Mouse (Mus musculus) limb, embryonic 12.5 days (tissue): ENCODE measurements around the gene Echs1. TPM values are rescaled to one million over a fixed set of nuclear protein-coding genes. Genes with fewer than 3 reads are reported as not detected.
"Not testable (repeated sequence)": the region's sequence is repeated elsewhere in the genome, so short reads cannot be mapped to it uniquely, and the experiment has no call there.

Experiments used
- ATAC-seq: fragments of 200-750 bp; cut with Nextera tagmentation; 2 replicates; pipeline ENCODE4 v1.8.0; 2017; ENCODE audit warnings: low read depth, moderate TSS enrichment; ENCODE audit not compliant: insufficient number of reproducible peaks, insufficient read depth, low FRiP score, low TSS enrichment
- H3K27ac ChIP-seq: fragments of 300-500 bp; sonication (generic); 2 replicates; pipeline ENCODE4 v1.5.1; 2016; ENCODE audit warnings: mild to moderate bottlenecking, moderate library complexity
- H3K27me3 ChIP-seq: fragments of 300-500 bp; sonication (generic); 2 replicates; pipeline ENCODE4 v1.6.1; 2016; ENCODE audit warnings: mild to moderate bottlenecking, moderate library complexity
- H3K36me3 ChIP-seq: fragments of 300-500 bp; sonication (generic); 2 replicates; pipeline ENCODE4 v1.6.1; 2016; ENCODE audit warnings: mild to moderate bottlenecking, moderate library complexity
- H3K4me1 ChIP-seq: fragments of 300-500 bp; sonication (generic); replicated peaks from 2 replicates; pipeline ENCODE4 v1.6.1; 2016
- H3K4me2 ChIP-seq: fragments of 300-500 bp; sonication (generic); 2 replicates; pipeline ENCODE4 v1.6.1; 2016; ENCODE audit warnings: mild to moderate bottlenecking, moderate library complexity
- H3K4me3 ChIP-seq: fragments of 300-500 bp; sonication (generic); replicated peaks from 2 replicates; pipeline ENCODE4 v1.5.1; 2016; ENCODE audit warnings: mild to moderate bottlenecking
- H3K9ac ChIP-seq: fragments of 300-500 bp; sonication (generic); replicated peaks from 2 replicates; pipeline ENCODE4 v1.6.1; 2016; ENCODE audit warnings: mild to moderate bottlenecking, moderate library complexity
- H3K9me3 ChIP-seq: fragments of 300-500 bp; sonication (generic); 2 replicates; pipeline ENCODE4 v1.6.1; 2016; ENCODE audit warnings: mild to moderate bottlenecking, moderate library complexity
- WGBS: fragments of 180-500 bp; shearing (Covaris S2); methylation state at CpG from one replicate; pipeline ENCODE4 v1.1.7; 2016; 5-methylcytosine and 5-hydroxymethylcytosine counted together
- polyA plus RNA-seq: library from polyadenylated mRNA; unstranded; fragments of >200 nt; fragmentation: Nextera tagmentation; extraction: Ambion mirVana; gene quantifications from 2 replicates; pipeline ENCODE4 v1.2.1, GENCODE M21; 2016

Echs1 gene
- polyA plus RNA-seq, 1 experiment from 2014 or later: 175 TPM

- WGBS: 87% methylated on average over 5 of the region's 5 CpGs
- Histone ChIP-seq H3K9ac (no peak overlapping the region), H3K4me1 (peaks cover 5% of the 10 kb centered on the region; the same call in 1 of the 2 replicates), H3K4me2 (no peak overlapping the region), H3K36me3 (peaks cover 34% of the 10 kb centered on the region), H3K27me3 (no peaks in the 10 kb centered on the region), H3K27ac (no peak overlapping the region), H3K9me3 (no peaks in the 10 kb centered on the region), H3K4me3 (no peak overlapping the region)
- ATAC-seq: no peak
Observed at GRCm38 (mm10) chr7:140135106-140135770, 19.0 kb upstream of the Echs1 start.

GRCm38 (mm10) chr7:140134033-140134432 lies 17.8 kb upstream of the Echs1 start:
- H3K9me3 ChIP-seq, H3K27ac ChIP-seq, H3K27me3 ChIP-seq, H3K4me2 ChIP-seq, ATAC-seq, H3K4me1 ChIP-seq, H3K9ac ChIP-seq, H3K4me3 ChIP-seq: not testable (repeated sequence)
- H3K36me3 ChIP-seq: peaks cover 46% of the 10 kb centered on the region
- WGBS: 89% methylated on average over 7 of the region's 7 CpGs

- not testable (repeated sequence) for ATAC-seq, H3K4me3 ChIP-seq, H3K4me2 ChIP-seq, H3K9ac ChIP-seq, H3K27ac ChIP-seq, H3K9me3 ChIP-seq, H3K27me3 ChIP-seq, H3K4me1 ChIP-seq
- peaks cover 47% of the 10 kb centered on the region for H3K36me3 ChIP-seq
- WGBS: 94% methylated on average over 7 of the region's 7 CpGs
Observed at GRCm38 (mm10) chr7:140132184-140132583, 15.9 kb upstream of the Echs1 start.

GRCm38 (mm10) chr7:140127911-140128310 lies 11.6 kb upstream of the Echs1 start:
- Histone ChIP-seq H3K4me1 (peaks cover 9% of the 10 kb centered on the region; the same call in 1 of the 2 replicates), H3K4me2 (no peak overlapping the region), H3K4me3 (no peak overlapping the region), H3K36me3 (peaks cover 30% of the 10 kb centered on the region), H3K27ac (no peak overlapping the region), H3K9ac (no peak overlapping the region), H3K27me3 (no peaks in the 10 kb centered on the region), H3K9me3 (no peaks in the 10 kb centered on the region)
- WGBS: 88% methylated on average over 2 of the region's 2 CpGs
- no peak for ATAC-seq

- 90% methylated on average over 3 of the region's 3 CpGs for WGBS
- H3K4me1 ChIP-seq: peaks cover 9% of the 10 kb centered on the region; the same call in 1 of the 2 replicates
- H3K36me3 ChIP-seq: peaks cover 26% of the 10 kb centered on the region
- no peak overlapping the region for H3K9ac ChIP-seq
- no peaks in the 10 kb centered on the region for H3K27me3 ChIP-seq
- peak overlapping the region; percentile 17; the same call in 1 of the 2 replicates for H3K4me2 ChIP-seq
- H3K4me3 ChIP-seq: no peak overlapping the region
- H3K27ac ChIP-seq: no peak overlapping the region
- H3K9me3 ChIP-seq: no peaks in the 10 kb centered on the region
- no peak for ATAC-seq
Observed at GRCm38 (mm10) chr7:140126934-140127333, 10.7 kb upstream of the Echs1 start.

- Histone ChIP-seq H3K27ac (peak overlapping the region; percentile 75; the same call in 1 of the 2 replicates), H3K9me3 (no peaks in the 10 kb centered on the region), H3K4me3 (peak overlapping the region; percentile 79), H3K9ac (peak overlapping the region; percentile 81), H3K4me1 (peaks cover 9% of the 10 kb centered on the region; the same call in 1 of the 2 replicates), H3K36me3 (peaks cover 20% of the 10 kb centered on the region), H3K4me2 (peak overlapping the region; percentile 81), H3K27me3 (no peaks in the 10 kb centered on the region)
- no peak; the same call in 1 of the 2 replicates for ATAC-seq
- WGBS: 4% methylated on average over 5 of the region's 5 CpGs
Observed at GRCm38 (mm10) chr7:140126022-140126350, 9.7 kb upstream of the Echs1 start.

DNA sequence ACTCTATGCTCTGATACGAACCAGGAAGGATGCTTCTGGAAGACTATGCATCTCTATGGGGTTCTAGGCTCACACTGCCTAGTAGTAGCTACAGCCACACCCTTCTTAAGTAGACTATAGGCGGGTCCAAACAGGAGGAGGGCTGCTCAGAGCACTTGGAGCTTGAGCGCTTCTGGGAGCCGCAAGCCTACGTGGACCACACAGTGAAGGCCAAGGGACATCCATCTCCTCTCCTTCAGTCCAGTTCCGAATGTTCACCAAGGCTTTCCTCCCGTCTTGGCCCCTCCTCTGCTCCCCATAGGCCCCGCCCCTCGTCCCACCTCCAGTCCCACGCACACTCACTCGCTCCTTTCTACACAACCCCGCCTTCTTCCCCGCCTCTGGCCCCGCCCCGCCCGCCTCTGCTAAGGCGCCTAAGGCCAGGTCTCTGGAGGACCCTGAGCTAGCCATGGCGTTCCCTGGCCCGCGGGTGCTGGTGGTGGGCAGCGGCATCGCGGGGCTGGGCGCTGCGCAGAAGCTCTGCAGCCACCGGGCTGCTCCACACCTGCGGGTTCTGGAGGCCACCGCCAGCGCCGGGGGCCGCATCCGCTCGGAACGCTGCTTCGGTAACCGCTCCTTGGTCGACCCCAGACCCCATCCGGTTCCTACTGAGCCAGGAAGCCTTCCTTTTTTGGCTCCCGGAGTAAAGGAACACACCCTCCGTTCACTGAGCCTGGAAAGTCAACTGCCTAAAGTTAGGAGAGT lies 9.2 kb upstream of the Echs1 start:
- peak; percentile 95 for ATAC-seq
- peaks cover 9% of the 10 kb centered on the region; the same call in 1 of the 2 replicates for H3K4me1 ChIP-seq
- peak overlapping the region; percentile 75 for H3K27ac ChIP-seq
- peak overlapping the region; percentile 81 for H3K9ac ChIP-seq
- WGBS: 1% methylated on average over 40 of the region's 40 CpGs
- peak overlapping the region; percentile 79 for H3K4me3 ChIP-seq
- peak overlapping the region; percentile 81 for H3K4me2 ChIP-seq
- H3K27me3 ChIP-seq: no peaks in the 10 kb centered on the region
- H3K36me3 ChIP-seq: peaks cover 14% of the 10 kb centered on the region
- H3K9me3 ChIP-seq: no peaks in the 10 kb centered on the region

DNA sequence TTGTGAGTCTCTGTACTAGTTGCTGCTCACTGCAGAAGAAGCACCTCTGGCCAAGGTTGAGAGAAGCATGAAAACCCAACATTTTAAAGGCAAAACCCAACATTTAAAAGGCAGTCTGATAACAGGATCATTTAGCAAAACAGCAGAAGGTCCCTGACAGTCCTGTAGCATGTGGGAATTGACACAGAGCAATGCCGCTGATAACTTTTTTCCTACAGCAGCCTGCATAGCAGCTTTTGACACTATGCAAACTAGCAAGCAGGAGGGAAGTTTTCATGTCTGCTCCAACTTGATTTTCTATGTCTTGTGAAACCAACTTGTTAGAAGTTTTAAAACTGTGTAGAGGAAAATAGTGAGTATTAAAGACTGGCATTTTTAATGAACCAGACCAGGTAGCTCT lies 8.1 kb upstream of the Echs1 start:
- no peak for ATAC-seq
- H3K27ac ChIP-seq: no peak overlapping the region
- no peak overlapping the region for H3K4me2 ChIP-seq
- no peaks in the 10 kb centered on the region for H3K27me3 ChIP-seq
- no peak overlapping the region for H3K4me3 ChIP-seq
- no peak overlapping the region for H3K9ac ChIP-seq
- WGBS: 98% methylated on average over 1 of the region's 1 CpGs
- H3K36me3 ChIP-seq: peaks cover 4% of the 10 kb centered on the region; the same call in 1 of the 2 replicates
- H3K4me1 ChIP-seq: peaks cover 9% of the 10 kb centered on the region; the same call in 1 of the 2 replicates
- no peaks in the 10 kb centered on the region for H3K9me3 ChIP-seq

GRCm38 (mm10) chr7:140122765-140123164 lies 6.5 kb upstream of the Echs1 start:
- Histone ChIP-seq H3K4me2 (no peak overlapping the region), H3K27me3 (no peaks in the 10 kb centered on the region), H3K9me3 (no peaks in the 10 kb centered on the region), H3K4me1 (peaks cover 9% of the 10 kb centered on the region; the same call in 1 of the 2 replicates), H3K27ac (no peak overlapping the region), H3K9ac (no peak overlapping the region), H3K36me3 (no peaks in the 10 kb centered on the region), H3K4me3 (no peak overlapping the region)
- WGBS: 39% methylated on average over 4 of the region's 4 CpGs
- ATAC-seq: no peak

DNA sequence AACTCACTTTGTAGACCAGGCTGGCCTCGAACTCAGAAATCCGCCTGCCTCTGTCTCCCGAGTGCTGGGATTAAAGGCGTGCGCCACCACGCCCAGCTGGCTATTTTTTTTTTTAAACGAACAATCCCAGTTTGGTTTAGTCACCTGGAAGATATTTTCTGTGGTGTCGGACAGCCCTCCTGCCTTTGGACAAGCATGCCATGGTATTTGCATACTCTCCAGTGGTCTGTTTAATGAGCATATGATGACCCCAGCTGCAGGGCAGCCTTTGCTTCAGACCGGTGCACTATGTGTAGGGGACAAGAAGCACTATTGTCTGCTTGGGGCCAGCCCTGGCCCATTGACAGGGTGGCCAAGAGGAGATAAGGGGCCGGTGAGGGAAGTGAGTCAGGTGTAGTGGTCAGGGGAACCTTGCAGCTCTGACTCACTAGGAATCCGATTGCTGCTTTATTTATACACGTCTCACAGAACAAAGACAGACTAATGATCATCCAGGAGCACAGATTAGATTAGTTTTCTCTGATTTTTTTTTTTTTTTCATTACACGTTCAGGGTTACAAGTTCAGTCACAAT lies 5.1 kb upstream of the Echs1 start:
- H3K4me3 ChIP-seq: no peak overlapping the region
- no peaks in the 10 kb centered on the region for H3K36me3 ChIP-seq
- no peaks in the 10 kb centered on the region for H3K9me3 ChIP-seq
- ATAC-seq: no peak
- H3K4me2 ChIP-seq: no peak overlapping the region
- H3K27ac ChIP-seq: no peak overlapping the region
- H3K9ac ChIP-seq: no peak overlapping the region
- WGBS: 78% methylated on average over 13 of the region's 13 CpGs
- no peaks in the 10 kb centered on the region for H3K27me3 ChIP-seq
- 0 out of 2 replicates have a peak, but pooled peaks cover 3% of the 10 kb centered on the region for H3K4me1 ChIP-seq

DNA sequence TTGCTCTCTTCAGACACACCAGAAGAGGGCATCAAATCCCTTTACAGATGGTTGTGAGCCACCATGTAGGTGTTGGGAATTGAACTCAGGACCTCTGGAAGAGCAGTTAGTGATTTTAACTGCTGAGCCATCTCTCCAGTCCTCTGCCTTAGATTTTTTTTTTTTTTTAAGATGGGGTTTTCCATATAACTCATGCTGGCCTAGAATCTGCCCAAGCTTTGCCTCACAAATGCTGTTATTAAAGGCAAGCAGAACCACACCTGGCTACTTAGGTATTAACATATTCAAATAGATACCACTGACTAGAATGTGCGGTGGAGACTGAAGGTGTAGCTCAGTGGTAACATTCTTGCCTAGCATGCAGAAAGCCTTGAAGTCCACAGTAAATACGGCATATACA lies 4.2 kb upstream of the Echs1 start:
- H3K4me1 ChIP-seq: 0 out of 2 replicates have a peak, but pooled peaks cover under 1% of the 10 kb centered on the region
- no peak overlapping the region for H3K4me3 ChIP-seq
- WGBS: 84% methylated on average over 2 of the region's 2 CpGs
- H3K36me3 ChIP-seq: no peaks in the 10 kb centered on the region
- H3K27ac ChIP-seq: no peak overlapping the region
- no peak overlapping the region for H3K9ac ChIP-seq
- no peaks in the 10 kb centered on the region for H3K9me3 ChIP-seq
- H3K4me2 ChIP-seq: no peak overlapping the region
- ATAC-seq: no peak
- no peaks in the 10 kb centered on the region for H3K27me3 ChIP-seq
